Mouse (Mus musculus): ENCODE results near the gene Psmd12. TPM values are rescaled to one million over a fixed set of nuclear protein-coding genes. Genes with fewer than 3 reads are reported as not detected.

Gene Psmd12
- polyA plus RNA-seq, 1 experiment from 2014 or later: 147 TPM

GRCm38 (mm10) chr11:107451106-107451505 lies 28.2 kb upstream of the Psmd12 start:
- Histone ChIP-seq H3K36me3 (ENCODE audit: control insufficient read depth, insufficient read depth, low read length) (no peaks in the 10 kb centered on the region), H3K27ac (replicated peaks in 1 of 2; ENCODE audit: control insufficient read depth in 1 of 2, insufficient read depth in 1 of 2, low read depth in 2 of 2, low read length in 2 of 2) (0 out of 4 replicates have a peak overlapping the region, but pooled peaks have one; percentile 14 to 16), H3K4me2 (ENCODE audit: low read length) (peak overlapping the region; percentile 46), H3K9ac (ENCODE audit: low read length) (no peak overlapping the region), H3K27me3 (ENCODE audit: control insufficient read depth, insufficient read depth, low read length) (no peaks in the 10 kb centered on the region), H3K4me3 (ENCODE audit: control insufficient read depth in 1 of 2, insufficient read depth in 1 of 2, low read depth in 1 of 2, low read length in 2 of 2) (peak overlapping the region in 1 of 2 experiments; percentile 12; a peak in 1 of 4 replicates), H3K4me1 (ENCODE audit: control insufficient read depth in 2 of 2, insufficient read depth in 2 of 2, low read length in 2 of 2) (peaks cover 21 to 53% of the 10 kb centered on the region in 2 experiments), H3K9me3 (ENCODE audit: control insufficient read depth, low read length) (no peaks in the 10 kb centered on the region)
- ATAC-seq (ENCODE audit: insufficient number of reproducible peaks, insufficient read depth, low FRiP score, low read depth): no peak
- 14% methylated on average over 10 of the region's 10 CpGs for WGBS

- H3K36me3 ChIP-seq (ENCODE audit: control insufficient read depth, insufficient read depth, low read length): no peaks in the 10 kb centered on the region
- H3K27me3 ChIP-seq (ENCODE audit: control insufficient read depth, insufficient read depth, low read length): no peaks in the 10 kb centered on the region
- peaks cover 18 to 47% of the 10 kb centered on the region in 2 experiments for H3K4me1 ChIP-seq (ENCODE audit: control insufficient read depth in 2 of 2, insufficient read depth in 2 of 2, low read length in 2 of 2)
- H3K4me2 ChIP-seq (ENCODE audit: low read length): no peak overlapping the region
- no peak for ATAC-seq (ENCODE audit: insufficient number of reproducible peaks, insufficient read depth, low FRiP score, low read depth)
- H3K9ac ChIP-seq (ENCODE audit: low read length): no peak overlapping the region
- no peak overlapping the region for H3K27ac ChIP-seq (replicated peaks in 1 of 2; ENCODE audit: control insufficient read depth in 1 of 2, insufficient read depth in 1 of 2, low read depth in 2 of 2, low read length in 2 of 2)
- no peaks in the 10 kb centered on the region for H3K9me3 ChIP-seq (ENCODE audit: control insufficient read depth, low read length)
- 84% methylated on average over 7 of the region's 7 CpGs for WGBS
- H3K4me3 ChIP-seq (ENCODE audit: control insufficient read depth in 1 of 2, insufficient read depth in 1 of 2, low read depth in 1 of 2, low read length in 2 of 2): no peak overlapping the region
These were observed 27.2 kb upstream of the Psmd12 start for GRCm38 (mm10) chr11:107452053-107452452.

GRCm38 (mm10) chr11:107454546-107455462 lies 24.5 kb upstream of the Psmd12 start:
- 49% methylated on average over 19 of the region's 19 CpGs for WGBS
- Histone ChIP-seq H3K4me1 (ENCODE audit: control insufficient read depth in 2 of 2, insufficient read depth in 2 of 2, low read length in 2 of 2) (peaks cover 14 to 40% of the 10 kb centered on the region in 2 experiments), H3K27me3 (ENCODE audit: control insufficient read depth, insufficient read depth, low read length) (no peaks in the 10 kb centered on the region), H3K9ac (ENCODE audit: low read length) (no peak overlapping the region), H3K4me3 (ENCODE audit: control insufficient read depth in 1 of 2, insufficient read depth in 1 of 2, low read depth in 1 of 2, low read length in 2 of 2) (no peak overlapping the region), H3K4me2 (ENCODE audit: low read length) (peak overlapping the region; percentile 24; the same call in 1 of the 2 replicates), H3K9me3 (ENCODE audit: control insufficient read depth, low read length) (no peaks in the 10 kb centered on the region), H3K27ac (replicated peaks in 1 of 2; ENCODE audit: control insufficient read depth in 1 of 2, insufficient read depth in 1 of 2, low read depth in 2 of 2, low read length in 2 of 2) (no peak overlapping the region), H3K36me3 (ENCODE audit: control insufficient read depth, insufficient read depth, low read length) (no peaks in the 10 kb centered on the region)
- ATAC-seq (ENCODE audit: insufficient number of reproducible peaks, insufficient read depth, low FRiP score, low read depth): no peak

GRCm38 (mm10) chr11:107457282-107457681 lies 22.0 kb upstream of the Psmd12 start:
- 94% methylated on average over 3 of the region's 3 CpGs for WGBS

GRCm38 (mm10) chr11:107458286-107458685 lies 21.0 kb upstream of the Psmd12 start:
- H3K4me1 ChIP-seq (ENCODE audit: control insufficient read depth in 2 of 2, insufficient read depth in 2 of 2, low read length in 2 of 2): peaks cover under 1 to 18% of the 10 kb centered on the region in 2 experiments; a peak in 3 of 4 replicates
- 60% methylated on average over 12 of the region's 12 CpGs for WGBS
- no peak overlapping the region for H3K9ac ChIP-seq (ENCODE audit: low read length)
- no peak overlapping the region for H3K4me3 ChIP-seq (ENCODE audit: control insufficient read depth in 1 of 2, insufficient read depth in 1 of 2, low read depth in 1 of 2, low read length in 2 of 2)
- H3K36me3 ChIP-seq (ENCODE audit: control insufficient read depth, insufficient read depth, low read length): no peaks in the 10 kb centered on the region
- ATAC-seq (ENCODE audit: insufficient number of reproducible peaks, insufficient read depth, low FRiP score, low read depth): no peak
- no peak overlapping the region for H3K4me2 ChIP-seq (ENCODE audit: low read length)
- no peaks in the 10 kb centered on the region for H3K27me3 ChIP-seq (ENCODE audit: control insufficient read depth, insufficient read depth, low read length)
- H3K27ac ChIP-seq (replicated peaks in 1 of 2; ENCODE audit: control insufficient read depth in 1 of 2, insufficient read depth in 1 of 2, low read depth in 2 of 2, low read length in 2 of 2): no peak overlapping the region
- 0 out of 2 replicates have a peak, but pooled peaks cover 4% of the 10 kb centered on the region for H3K9me3 ChIP-seq (ENCODE audit: control insufficient read depth, low read length)

More at GRCm38 (mm10) chr11:107457282-107457681, 22.0 kb upstream of the Psmd12 start:
- Histone ChIP-seq H3K9ac (ENCODE audit: low read length) (no peak overlapping the region), H3K27me3 (ENCODE audit: control insufficient read depth, insufficient read depth, low read length) (no peaks in the 10 kb centered on the region), H3K27ac (replicated peaks in 1 of 2; ENCODE audit: control insufficient read depth in 1 of 2, insufficient read depth in 1 of 2, low read depth in 2 of 2, low read length in 2 of 2) (no peak overlapping the region), H3K4me2 (ENCODE audit: low read length) (no peak overlapping the region), H3K4me3 (ENCODE audit: control insufficient read depth in 1 of 2, insufficient read depth in 1 of 2, low read depth in 1 of 2, low read length in 2 of 2) (no peak overlapping the region), H3K36me3 (ENCODE audit: control insufficient read depth, insufficient read depth, low read length) (no peaks in the 10 kb centered on the region), H3K4me1 (ENCODE audit: control insufficient read depth in 2 of 2, insufficient read depth in 2 of 2, low read length in 2 of 2) (peaks cover 0 to 18% of the 10 kb centered on the region in 2 experiments; a peak in 2 of 4 replicates), H3K9me3 (ENCODE audit: control insufficient read depth, low read length) (0 out of 2 replicates have a peak, but pooled peaks cover 1% of the 10 kb centered on the region)
- ATAC-seq (ENCODE audit: insufficient number of reproducible peaks, insufficient read depth, low FRiP score, low read depth): no peak

GRCm38 (mm10) chr11:107458986-107459385 lies 20.3 kb upstream of the Psmd12 start:
- no peak for ATAC-seq (ENCODE audit: insufficient number of reproducible peaks, insufficient read depth, low FRiP score, low read depth)
- no peaks in the 10 kb centered on the region for H3K36me3 ChIP-seq (ENCODE audit: control insufficient read depth, insufficient read depth, low read length)
- no peaks in the 10 kb centered on the region for H3K27me3 ChIP-seq (ENCODE audit: control insufficient read depth, insufficient read depth, low read length)
- peaks cover 4 to 18% of the 10 kb centered on the region in 2 experiments; a peak in 3 of 4 replicates for H3K4me1 ChIP-seq (ENCODE audit: control insufficient read depth in 2 of 2, insufficient read depth in 2 of 2, low read length in 2 of 2)
- no peak overlapping the region for H3K9ac ChIP-seq (ENCODE audit: low read length)
- no peak overlapping the region for H3K4me3 ChIP-seq (ENCODE audit: control insufficient read depth in 1 of 2, insufficient read depth in 1 of 2, low read depth in 1 of 2, low read length in 2 of 2)
- H3K27ac ChIP-seq (replicated peaks in 1 of 2; ENCODE audit: control insufficient read depth in 1 of 2, insufficient read depth in 1 of 2, low read depth in 2 of 2, low read length in 2 of 2): no peak overlapping the region
- H3K4me2 ChIP-seq (ENCODE audit: low read length): no peak overlapping the region
- 73% methylated on average over 7 of the region's 7 CpGs for WGBS
- 0 out of 2 replicates have a peak, but pooled peaks cover 4% of the 10 kb centered on the region for H3K9me3 ChIP-seq (ENCODE audit: control insufficient read depth, low read length)

GRCm38 (mm10) chr11:107459828-107460227 lies 19.5 kb upstream of the Psmd12 start:
- Histone ChIP-seq H3K27ac (replicated peaks in 1 of 2; ENCODE audit: control insufficient read depth in 1 of 2, insufficient read depth in 1 of 2, low read depth in 2 of 2, low read length in 2 of 2) (no peak overlapping the region), H3K9me3 (ENCODE audit: control insufficient read depth, low read length) (0 out of 2 replicates have a peak, but pooled peaks cover 4% of the 10 kb centered on the region), H3K9ac (ENCODE audit: low read length) (no peak overlapping the region), H3K36me3 (ENCODE audit: control insufficient read depth, insufficient read depth, low read length) (no peaks in the 10 kb centered on the region), H3K4me1 (ENCODE audit: control insufficient read depth in 2 of 2, insufficient read depth in 2 of 2, low read length in 2 of 2) (peaks cover 4 to 15% of the 10 kb centered on the region in 2 experiments; a peak in 3 of 4 replicates), H3K4me2 (ENCODE audit: low read length) (no peak overlapping the region), H3K27me3 (ENCODE audit: control insufficient read depth, insufficient read depth, low read length) (no peaks in the 10 kb centered on the region), H3K4me3 (ENCODE audit: control insufficient read depth in 1 of 2, insufficient read depth in 1 of 2, low read depth in 1 of 2, low read length in 2 of 2) (no peak overlapping the region)
- ATAC-seq (ENCODE audit: insufficient number of reproducible peaks, insufficient read depth, low FRiP score, low read depth): no peak
- WGBS: 88% methylated on average over 7 of the region's 7 CpGs
